Mouse (Mus musculus) MEL (cell line): ENCODE data around the gene Irf5. TPM values are rescaled to one million over a fixed set of nuclear protein-coding genes. Genes with fewer than 3 reads are reported as not detected.

Source experiments
- DNase-seq: peaks from one replicate; pipeline ENCODE4 v3.0.0; 2011; ENCODE audit warnings: low read depth, low spot score
- H3K27ac ChIP-seq: 2 replicates; pipeline ENCODE4 v1.5.1; 2012; ENCODE audit warnings: low read depth, mild to moderate bottlenecking, control low read depth, low read length, moderate library complexity; ENCODE audit not compliant: control insufficient read depth
- H3K27me3 ChIP-seq, 2 experiments: fragments of 150-350 bp in 1 of 2; sonication (generic) in 1 of 2; 2 replicates each; pipeline ENCODE4 v1.6.1; 2012; ENCODE audit warnings: low read length in 2 of 2, mild to moderate bottlenecking in 2 of 2, improper control_type of control experiment in 1 of 2, moderate library complexity in 1 of 2; ENCODE audit not compliant: insufficient read depth in 2 of 2, control insufficient read depth in 1 of 2
- H3K36me3 ChIP-seq, 2 experiments: 2 replicates each; pipeline ENCODE4 v1.6.1; 2012 to 2014; ENCODE audit warnings: low read length in 2 of 2, improper control_type of control experiment in 1 of 2, inconsistent platforms in 1 of 2, mild to moderate bottlenecking in 1 of 2; ENCODE audit not compliant: insufficient read depth in 2 of 2, control insufficient read depth in 1 of 2
- H3K4me1 ChIP-seq, 2 experiments: fragments of 150-350 bp in 1 of 2; sonication (generic) in 1 of 2; 2 replicates each; pipeline ENCODE4 v1.6.1; 2012; ENCODE audit warnings: low read length in 2 of 2, improper control_type of control experiment in 1 of 2, mild to moderate bottlenecking in 1 of 2; ENCODE audit not compliant: insufficient read depth in 2 of 2, control insufficient read depth in 1 of 2
- H3K4me3 ChIP-seq, 2 experiments: fragments of 150-350 bp in 1 of 2; sonication (generic) in 1 of 2; 2 replicates each; pipeline ENCODE4 v1.5.1; 2012; ENCODE audit warnings: low read depth in 2 of 2, low read length in 2 of 2, mild to moderate bottlenecking in 2 of 2, moderate library complexity in 2 of 2, control low read depth in 1 of 2, improper control_type of control experiment in 1 of 2; ENCODE audit not compliant: control insufficient read depth in 1 of 2, insufficient read depth in 1 of 2
- H3K79me2 ChIP-seq: 2 replicates; pipeline ENCODE4 v1.6.1; 2012; ENCODE audit warnings: mild to moderate bottlenecking, low read length, moderate library complexity; ENCODE audit not compliant: control insufficient read depth, poor library complexity, insufficient read depth
- H3K9ac ChIP-seq: 2 replicates; pipeline ENCODE4 v1.6.1; 2012; ENCODE audit warnings: low read depth, mild to moderate bottlenecking, control low read depth, low read length, moderate library complexity; ENCODE audit not compliant: control insufficient read depth, poor library complexity, severe bottlenecking
- H3K9me3 ChIP-seq: fragments of 150-350 bp; sonication (generic); replicated peaks from 2 replicates; pipeline ENCODE4 v1.6.1; 2012; ENCODE audit warnings: mild to moderate bottlenecking, low read length, improper control_type of control experiment, moderate library complexity; ENCODE audit not compliant: insufficient read depth
- BHLHE40 ChIP-seq: IDR thresholded peaks from 2 replicates; pipeline ENCODE4 v1.6.1; 2012; ENCODE audit warnings: low read depth, mild to moderate bottlenecking, inconsistent platforms, low read length, improper control_type of control experiment, borderline replicate concordance
- CHD2 ChIP-seq: IDR thresholded peaks from 2 replicates; pipeline ENCODE4 v1.6.1; 2011; ENCODE audit warnings: low read length, improper control_type of control experiment
- ELF1 ChIP-seq: IDR thresholded peaks from 2 replicates; pipeline ENCODE4 v1.6.1; 2014; ENCODE audit warnings: low read depth, mild to moderate bottlenecking, inconsistent platforms, low read length, improper control_type of control experiment, moderate library complexity
- EP300 ChIP-seq, 2 experiments: IDR thresholded peaks; 2 replicates each; pipeline ENCODE4 v1.6.1; 2011; ENCODE audit warnings: improper control_type of control experiment in 2 of 2, low read length in 2 of 2, low read depth in 1 of 2, mild to moderate bottlenecking in 1 of 2
- GATA1 ChIP-seq: IDR thresholded peaks from 2 replicates; pipeline ENCODE4 v1.6.1; 2011; ENCODE audit warnings: low read depth, low read length, improper control_type of control experiment
- JUND ChIP-seq: IDR thresholded peaks from 2 replicates; pipeline ENCODE4 v1.6.1; 2011; ENCODE audit warnings: low read depth, mild to moderate bottlenecking, improper control_type of control experiment, low read length
- MAFK ChIP-seq: IDR thresholded peaks from 2 replicates; pipeline ENCODE4 v1.6.1; 2011; ENCODE audit warnings: low read depth, mild to moderate bottlenecking, low read length, improper control_type of control experiment, borderline replicate concordance
- MYC ChIP-seq: IDR thresholded peaks from 2 replicates; pipeline ENCODE4 v1.6.1; 2011; ENCODE audit warnings: low read depth, mild to moderate bottlenecking, low read length, improper control_type of control experiment, moderate library complexity
- POLR2AphosphoS2 ChIP-seq: IDR thresholded peaks from 2 replicates; pipeline ENCODE4 v1.6.1; 2011; ENCODE audit warnings: low read length, improper control_type of control experiment
- POLR2AphosphoS5 ChIP-seq: IDR thresholded peaks from 2 replicates; pipeline ENCODE4 v1.6.1; 2012; ENCODE audit warnings: low read depth, borderline replicate concordance, mild to moderate bottlenecking, inconsistent platforms, low read length, moderate library complexity, mixed read lengths
- RCOR1 ChIP-seq: IDR thresholded peaks from 2 replicates; pipeline ENCODE4 v1.6.1; 2012; ENCODE audit warnings: low read depth, mild to moderate bottlenecking, inconsistent platforms, low read length, improper control_type of control experiment
- TBP ChIP-seq: IDR thresholded peaks from 2 replicates; pipeline ENCODE4 v1.8.0; 2011; ENCODE audit warnings: low read depth, low read length, improper control_type of control experiment
- USF1 ChIP-seq: IDR thresholded peaks from 2 replicates; pipeline ENCODE4 v1.6.1; 2014; ENCODE audit warnings: low read depth, mild to moderate bottlenecking, inconsistent platforms, low read length, improper control_type of control experiment, moderate library complexity
- ZKSCAN1 ChIP-seq: IDR thresholded peaks from 2 replicates; pipeline ENCODE4 v1.6.1; 2012; ENCODE audit warnings: low read depth, mild to moderate bottlenecking, inconsistent platforms, low read length, improper control_type of control experiment, moderate library complexity
- polyA plus RNA-seq, 2 experiments: library from polyadenylated mRNA; stranded (reverse) in 1 of 2; unstranded in 1 of 2; fragments of >175 nt in 1 of 2; fragments of >200 nt in 1 of 2; gene quantifications; 2 replicates each; pipeline versions ENCODE4 v1.2.1 to v1.2.4; 2012; ENCODE audit warnings: low replicate concordance in 2 of 2, low read depth in 1 of 2; ENCODE audit not compliant: insufficient read length in 2 of 2, insufficient read depth in 1 of 2, missing spikeins in 1 of 2
- total RNA-seq: library from RNA; depleted of rRNA; stranded (reverse); fragments of 300-350 nt; gene quantifications from 2 replicates; pipeline ENCODE4 v1.2.3, GENCODE M21; 2012

The Irf5 gene
- total and polyA plus RNA-seq, 3 experiments: 9.7 to 13.3 TPM; not detected in 1

GRCm38 (mm10) chr6:29528561-29529443, 2.4 kb downstream of the Irf5 start (continued):
- TF ChIP-seq ELF1 (no peak), USF1 (no peak), TBP (peak; percentile 38; the same call in 1 of the 2 replicates), POLR2AphosphoS5 (no peak)
- TF ChIP-seq, all 39 proteins: peak for 10

GRCm38 (mm10) chr6:29529444-29529820, 3.0 kb downstream of the Irf5 start:
- H3K9ac ChIP-seq: peak overlapping the region; percentile 65
- peak overlapping the region; percentile 53 to 83 for H3K4me3 ChIP-seq
- H3K79me2 ChIP-seq: no peaks in the 10 kb centered on the region; the same call in 1 of the 2 replicates
- H3K27ac ChIP-seq: peak overlapping the region; percentile 71
- H3K36me3 ChIP-seq: peaks cover 0 to 11% of the 10 kb centered on the region in 2 experiments; a peak in 2 of 4 replicates
- DNase-seq: no peak
- no peaks in the 10 kb centered on the region for H3K9me3 ChIP-seq
- peaks cover 4 to 18% of the 10 kb centered on the region in 2 experiments for H3K4me1 ChIP-seq
- 0 out of 2 replicates have a peak, but pooled peaks have one; percentile 5 for TF ChIP-seq MYC
- no peak for TF ChIP-seq POLR2AphosphoS2
- TF ChIP-seq EP300 (IDR thresholded peaks at IDR 0.05; ENCODE audit: low read depth in 1 of 2, low read length in 2 of 2): 0 out of 4 replicates have a peak, but pooled peaks of 1 of the 2 experiments have one; percentile 3
- H3K27me3 ChIP-seq: peaks cover 0 to 3% of the 10 kb centered on the region in 2 experiments; a peak in 2 of 4 replicates

GRCm38 (mm10) chr6:29530050-29530449, 3.6 kb downstream of the Irf5 start:
- Histone ChIP-seq H3K9ac (no peak overlapping the region), H3K27me3 (peaks cover 0 to 3% of the 10 kb centered on the region in 2 experiments; a peak in 2 of 4 replicates)
- no peak for TF ChIP-seq BHLHE40
- TF ChIP-seq RCOR1: no peak
- no peak for TF ChIP-seq CHD2
- TF ChIP-seq GATA1: no peak
- TF ChIP-seq MAFK: no peak
- TF ChIP-seq JUND: no peak
- no peak for TF ChIP-seq ZKSCAN1
- TF ChIP-seq, all 39 proteins: peak for 0
- H3K9me3 ChIP-seq: no peaks in the 10 kb centered on the region
- H3K4me1 ChIP-seq: peaks cover 4 to 16% of the 10 kb centered on the region in 2 experiments
- H3K36me3 ChIP-seq: peaks cover 0 to 11% of the 10 kb centered on the region in 2 experiments; a peak in 2 of 4 replicates
- H3K4me3 ChIP-seq: no peak overlapping the region
- no peak for DNase-seq
- no peaks in the 10 kb centered on the region; the same call in 1 of the 2 replicates for H3K79me2 ChIP-seq
- no peak overlapping the region for H3K27ac ChIP-seq
